Mouse (Mus musculus) monocyte, adult 5-6 weeks (primary cell): Measurements from ENCODE around the gene Col13a1. TPM values are rescaled to one million over a fixed set of nuclear protein-coding genes. Genes with fewer than 3 reads are reported as not detected.

Experiments used
- ATAC-seq: fragments of 153-309, 156-312 bp; replicated peaks from 2 replicates; pipeline ENCODE4 v1.8.0; 2017; ENCODE audit warnings: mild to moderate bottlenecking; ENCODE audit not compliant: low TSS enrichment, insufficient number of reproducible peaks, severe bottlenecking, poor library complexity, low FRiP score
- total RNA-seq: library from RNA; stranded (forward); fragments of 200-1000, 200-491, 200-594 nt; gene quantifications from 3 replicates; pipeline ENCODE4 v1.2.3, GENCODE M21; 2017

Col13a1 gene
- not detected in 3 replicates for total RNA-seq

GRCm38 (mm10) chr10:61978866-61979340 is at the start of gene Col13a1:
Gene Col13a1, minus strand, starts transcription at chr10:61979108.
- no peak for ATAC-seq

DNA sequence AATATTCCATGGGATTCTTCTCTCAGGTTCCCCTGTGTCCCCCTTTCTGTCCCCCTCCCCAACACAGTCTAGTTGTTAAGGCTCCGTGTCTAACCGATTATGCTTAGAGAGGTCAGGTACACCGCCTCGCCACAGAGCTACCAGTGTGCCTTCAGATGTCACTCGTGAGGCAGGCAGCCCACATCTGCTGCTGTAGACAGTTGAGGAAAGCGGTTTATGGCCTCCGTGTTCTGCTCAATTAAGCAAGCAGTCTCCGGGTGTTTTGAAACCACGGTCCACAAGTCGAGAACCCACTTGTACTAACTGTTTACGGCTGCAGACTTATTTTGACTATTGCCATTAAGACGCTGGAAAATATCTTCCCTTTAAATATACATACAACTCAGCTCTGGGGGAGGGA is 48.8 kb upstream of the Col13a1 start:
- no peak for ATAC-seq

DNA sequence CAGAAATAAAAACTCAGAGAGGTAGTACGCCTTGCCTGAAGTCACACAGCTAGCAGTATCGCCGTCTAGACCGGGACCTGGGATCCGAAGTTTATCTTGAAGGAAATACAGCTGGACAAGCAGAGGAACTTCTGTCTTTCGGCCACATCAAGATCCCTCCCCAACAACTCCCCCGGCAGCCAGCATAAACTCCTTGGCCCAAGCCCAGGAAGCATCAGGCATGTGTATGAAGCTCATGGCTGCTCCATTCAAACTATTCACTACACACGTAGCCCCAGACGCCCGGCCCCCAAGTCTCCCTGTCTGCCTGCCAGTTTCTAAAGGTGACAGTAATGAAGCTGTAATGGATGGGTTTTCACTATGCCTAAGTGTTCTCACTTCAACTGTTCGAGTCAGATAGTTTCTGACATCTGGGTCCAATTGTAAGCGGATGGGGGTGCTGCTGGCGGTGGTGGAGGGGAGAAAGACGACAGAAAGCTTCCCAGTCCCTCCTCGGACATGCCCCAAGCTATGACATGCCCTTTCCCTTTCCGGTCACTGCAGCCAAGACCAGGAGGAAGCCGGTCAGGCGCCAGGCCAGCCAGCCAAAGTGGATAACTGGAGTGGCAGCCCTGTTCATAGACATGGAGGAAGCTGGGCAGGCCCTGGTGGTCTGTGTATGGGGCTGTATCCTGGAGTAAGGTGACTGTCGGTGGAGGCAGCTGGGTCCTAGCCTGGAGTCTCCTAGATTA is 45.1 kb upstream of the Col13a1 start:
- no peak for ATAC-seq

- no peak for ATAC-seq
These were observed 41.2 kb upstream of the Col13a1 start for GRCm38 (mm10) chr10:62020068-62020620.

DNA sequence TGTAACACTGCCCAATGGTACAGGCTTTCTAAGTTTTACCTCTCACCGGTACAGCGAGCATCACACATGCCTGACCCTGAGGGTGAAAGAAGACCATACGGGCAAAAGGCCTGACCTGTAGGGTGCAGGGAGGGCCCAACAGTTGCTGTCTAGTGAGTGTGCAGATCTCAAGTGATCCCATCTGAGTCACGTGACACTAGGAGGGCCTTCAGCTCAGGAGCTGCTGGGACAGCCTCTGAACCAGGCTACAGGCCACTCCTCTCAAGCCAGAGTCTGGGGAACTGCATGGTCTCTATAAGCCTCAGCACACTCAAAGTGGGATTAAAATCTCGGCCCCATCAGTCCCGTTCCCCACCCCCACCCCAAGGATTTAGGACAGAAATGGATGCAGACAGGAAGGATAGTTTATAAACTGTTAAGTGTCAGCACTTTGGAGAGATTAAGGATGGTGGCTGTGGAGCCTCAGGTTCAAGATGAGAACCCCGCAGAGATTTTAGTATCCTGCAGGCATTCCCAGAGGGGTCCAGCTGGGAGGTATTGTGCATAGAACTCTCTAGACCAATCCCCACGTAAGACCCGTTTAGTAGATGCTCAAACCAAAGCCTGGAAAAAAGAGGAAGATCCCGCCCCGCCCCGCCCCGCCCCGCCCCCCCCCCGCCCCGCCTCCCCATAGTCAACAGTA is 40.6 kb upstream of the Col13a1 start:
- no peak for ATAC-seq

- no peak for ATAC-seq
These were observed 38.0 kb upstream of the Col13a1 start for GRCm38 (mm10) chr10:62016947-62017346.

DNA sequence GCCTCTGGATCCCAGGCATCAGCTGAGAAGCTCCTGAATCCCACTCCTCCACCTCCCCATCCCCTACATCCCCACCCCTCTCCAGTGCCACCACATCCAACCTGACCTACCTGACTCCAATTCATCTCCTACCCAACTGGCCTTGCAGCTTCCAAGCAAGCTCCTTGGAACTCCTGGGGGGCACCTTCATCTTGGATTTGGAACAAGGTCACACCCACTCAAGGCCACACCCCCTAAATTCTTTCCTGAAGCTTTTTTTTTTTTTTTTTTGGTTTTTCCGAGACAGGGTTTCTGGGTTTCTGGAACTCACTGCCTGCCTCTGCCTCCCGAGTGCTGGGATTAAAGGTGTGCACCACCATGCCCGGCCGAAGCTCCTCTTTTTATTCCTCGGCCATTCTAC is 34.3 kb upstream of the Col13a1 start:
- ATAC-seq, result no peak

- ATAC-seq, result no peak
These were observed 33.5 kb upstream of the Col13a1 start for GRCm38 (mm10) chr10:62012371-62012770.

DNA sequence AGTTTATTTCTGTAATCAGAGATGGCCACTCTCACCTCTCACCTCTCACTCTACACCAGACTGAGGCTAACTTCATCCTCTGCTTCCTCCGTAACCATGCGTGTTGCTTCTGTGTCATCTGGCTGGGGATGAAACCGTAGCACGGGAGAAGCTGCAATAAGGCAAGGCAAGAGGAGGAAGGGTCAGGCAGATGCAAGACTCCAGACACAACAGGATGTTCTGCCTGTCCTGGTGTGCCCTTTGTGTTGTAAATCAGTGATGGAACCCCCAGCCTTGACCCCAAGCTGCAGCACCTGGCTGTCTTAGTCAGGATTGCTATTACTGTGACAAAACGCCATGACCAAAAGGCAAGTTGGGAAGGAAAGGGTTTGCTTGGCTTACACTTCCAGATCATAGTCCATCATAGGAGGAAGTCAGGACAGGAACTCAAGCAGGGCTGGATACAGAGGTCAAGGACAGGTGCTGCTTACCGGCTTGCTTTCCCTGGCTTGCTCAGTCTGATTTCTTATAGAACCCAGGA is 31.1 kb upstream of the Col13a1 start:
- ATAC-seq, result no peak

DNA sequence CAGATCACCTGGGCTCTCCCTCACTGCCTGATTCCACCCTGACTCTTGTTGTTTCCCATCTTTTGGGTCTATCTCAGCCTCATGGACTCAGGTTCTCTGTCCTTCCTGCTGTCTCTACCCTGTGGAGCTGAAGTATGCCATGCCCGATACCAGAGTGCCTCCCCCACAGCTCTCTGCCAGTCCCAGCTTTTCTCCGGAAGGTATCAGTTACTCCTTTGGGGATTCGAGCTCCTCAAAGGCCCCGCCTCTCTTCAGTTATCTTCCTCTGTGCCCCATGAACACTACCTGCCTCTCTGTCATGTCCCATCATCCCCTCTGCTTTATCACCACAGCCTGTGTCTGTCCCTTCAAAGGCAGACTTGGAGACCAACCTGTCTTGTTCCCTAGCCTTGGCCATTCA is 29.1 kb upstream of the Col13a1 start:
- no peak for ATAC-seq

- ATAC-seq, result no peak
These were observed 27.5 kb upstream of the Col13a1 start for GRCm38 (mm10) chr10:62006371-62006770.

- no peak for ATAC-seq
These were observed 21.3 kb upstream of the Col13a1 start for GRCm38 (mm10) chr10:62000216-62000615.

DNA sequence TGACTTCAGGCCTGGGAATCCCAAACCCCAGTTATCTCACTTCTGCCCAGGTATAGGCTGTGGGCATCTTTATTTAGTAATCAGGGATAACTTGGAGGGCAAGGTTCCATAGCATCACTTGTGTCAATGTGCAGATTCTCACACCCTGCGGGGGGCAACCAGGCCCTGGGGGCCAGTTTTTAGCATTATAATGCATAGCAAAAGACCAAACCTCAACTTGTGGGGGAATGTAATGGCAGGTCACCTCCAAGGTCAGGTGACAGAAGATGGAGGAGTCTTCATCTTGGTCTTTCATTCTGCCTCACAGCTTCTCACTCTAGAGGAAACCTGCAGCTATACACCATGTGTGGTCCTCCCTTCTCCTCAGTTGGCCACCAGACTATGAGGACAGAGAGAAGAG is 20.9 kb upstream of the Col13a1 start:
- ATAC-seq, result no peak

- ATAC-seq, result no peak
These were observed 12.8 kb upstream of the Col13a1 start for GRCm38 (mm10) chr10:61991481-61992424.

- no peak for ATAC-seq
These were observed 1.5 kb upstream of the Col13a1 start for GRCm38 (mm10) chr10:61980424-61980823.

GRCm38 (mm10) chr10:61978112-61978865 is 619 bp downstream of the Col13a1 start:
- no peak for ATAC-seq

- ATAC-seq, result no peak
These were observed 1.4 kb downstream of the Col13a1 start for GRCm38 (mm10) chr10:61977392-61978096.
